Mouse (Mus musculus): ENCODE measurements around the gene Wwox.

Gene Wwox

DNA sequence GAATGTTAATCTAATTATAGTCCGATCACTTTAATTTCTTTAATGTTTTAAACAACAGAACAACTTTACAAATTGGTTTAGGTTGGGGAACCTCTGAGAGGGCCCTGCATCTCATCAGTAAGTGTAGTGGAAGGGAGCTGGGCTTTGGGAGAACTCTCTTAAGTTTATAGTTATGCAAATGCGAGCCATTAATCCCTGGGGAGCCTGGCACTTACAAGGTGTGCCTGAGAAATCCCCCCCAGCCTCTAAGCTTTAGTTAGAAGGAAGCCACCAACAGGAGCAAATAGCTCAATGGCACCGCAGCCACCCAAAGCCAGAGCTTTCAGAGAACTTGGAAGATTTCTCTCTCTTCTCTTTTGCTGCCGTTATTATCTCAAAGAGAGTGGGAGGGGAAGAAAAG lies 759.7 kb downstream of the Wwox start:
- no peak for DNase-seq (ENCODE audit: low read depth in 2 of 2, low spot score in 2 of 2)

DNA sequence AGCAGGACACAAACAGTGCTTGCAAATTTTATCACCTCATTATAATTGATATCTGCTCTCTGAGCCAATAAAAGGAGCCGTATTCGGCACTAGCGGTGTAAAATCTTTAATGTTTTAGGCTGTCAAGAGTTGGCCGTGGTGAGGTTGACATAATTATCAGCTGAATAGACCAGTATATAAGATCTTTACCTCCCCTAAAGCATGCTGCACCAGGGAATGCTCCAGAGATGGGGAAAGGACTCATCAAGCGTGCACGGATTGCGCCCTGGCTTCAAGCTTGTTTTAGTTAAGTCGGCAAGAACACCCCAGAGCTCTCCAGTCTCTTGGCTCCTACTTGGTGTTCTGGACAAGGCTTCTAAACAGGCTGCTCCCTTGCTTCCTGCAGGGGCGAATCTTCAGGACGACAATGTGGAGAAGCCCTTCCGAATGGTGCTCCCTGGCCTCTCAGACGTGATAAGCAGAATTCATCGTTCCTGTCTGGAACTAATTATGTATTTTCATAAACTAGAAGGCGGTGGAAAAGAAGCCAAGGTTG lies 760.2 kb downstream of the Wwox start:
- DNase-seq (ENCODE audit: low read depth in 2 of 2, low spot score in 2 of 2): no peak

DNA sequence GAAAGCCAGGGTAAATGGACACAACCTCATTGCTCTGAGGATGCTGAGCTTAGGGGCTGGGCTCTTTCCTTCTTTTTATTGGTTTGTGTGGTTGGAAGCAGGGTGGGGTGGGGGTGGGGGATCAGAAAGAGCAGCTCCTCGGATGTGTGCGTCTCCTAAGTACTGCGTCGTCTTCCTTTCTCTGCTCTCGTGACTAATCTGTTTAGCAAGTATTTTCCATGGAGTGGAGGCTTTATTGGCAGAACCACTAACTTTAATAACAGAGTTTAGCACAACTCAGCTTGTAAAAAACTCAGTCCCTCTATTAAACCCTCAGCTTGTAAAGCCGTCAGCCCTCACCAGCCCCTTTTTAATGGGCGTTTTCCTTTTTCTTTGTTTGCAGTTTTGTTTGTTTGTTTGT lies 762.3 kb downstream of the Wwox start:
- no peak for DNase-seq (ENCODE audit: low read depth in 2 of 2, low spot score in 2 of 2)

DNA sequence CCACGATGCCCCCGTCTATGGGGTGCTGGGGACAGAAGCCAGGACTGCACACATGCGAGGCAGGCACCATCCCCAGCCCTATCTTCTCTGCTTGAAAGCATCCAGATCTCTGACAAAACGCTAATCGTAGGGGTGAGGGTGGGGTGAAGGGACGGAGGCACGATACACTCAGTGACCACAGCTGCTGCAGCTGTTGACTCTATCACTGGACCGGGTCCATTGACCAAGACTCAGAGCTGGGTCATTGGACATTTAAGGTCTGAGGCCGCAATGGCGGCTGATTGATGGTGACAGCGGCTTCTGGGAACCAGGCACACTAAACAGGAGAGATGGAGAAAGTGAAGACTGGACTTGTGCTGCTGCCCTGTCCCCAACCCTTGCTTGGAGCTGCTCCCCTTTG lies 768.0 kb downstream of the Wwox start:
- no peak for DNase-seq (ENCODE audit: low read depth in 2 of 2, low spot score in 2 of 2)

DNA sequence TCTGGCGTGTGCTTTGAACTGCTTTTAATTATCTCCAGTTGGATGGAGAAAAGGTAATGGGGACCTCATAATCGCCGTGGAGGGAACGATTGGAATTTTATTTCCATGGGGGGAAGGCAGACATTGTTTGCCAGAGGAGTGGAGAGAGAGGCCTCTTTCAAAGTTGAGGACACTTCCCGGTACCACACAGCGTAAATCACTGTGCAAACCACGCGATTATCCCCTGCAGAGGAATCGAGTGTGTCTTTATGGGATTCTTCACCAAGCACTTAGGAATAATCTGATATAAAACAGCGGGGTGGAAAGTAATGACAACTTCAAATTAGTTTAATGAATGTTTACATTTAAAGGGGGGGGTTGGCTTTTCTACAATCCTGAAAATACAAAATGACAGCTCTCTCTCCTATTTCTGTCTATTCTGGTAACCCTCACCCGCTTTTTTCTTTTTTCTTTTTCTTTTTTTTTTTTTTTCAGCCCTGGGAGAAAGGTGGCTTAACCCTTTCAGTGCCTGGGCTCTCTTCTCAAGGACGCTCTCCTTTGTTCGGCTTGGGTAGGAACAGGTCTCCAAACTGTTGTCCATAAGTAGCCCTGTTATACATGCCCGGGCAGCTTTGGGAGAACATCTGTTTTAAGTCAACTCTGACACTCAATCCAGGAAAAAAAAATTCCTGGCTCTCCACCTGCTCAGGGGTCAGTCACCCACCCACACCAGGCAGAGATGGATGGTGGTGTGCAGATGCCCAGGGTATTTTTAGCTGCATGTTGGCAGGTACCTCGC lies 769.1 kb downstream of the Wwox start:
- DNase-seq (ENCODE audit: low read depth in 2 of 2, low spot score in 2 of 2): no peak

DNA sequence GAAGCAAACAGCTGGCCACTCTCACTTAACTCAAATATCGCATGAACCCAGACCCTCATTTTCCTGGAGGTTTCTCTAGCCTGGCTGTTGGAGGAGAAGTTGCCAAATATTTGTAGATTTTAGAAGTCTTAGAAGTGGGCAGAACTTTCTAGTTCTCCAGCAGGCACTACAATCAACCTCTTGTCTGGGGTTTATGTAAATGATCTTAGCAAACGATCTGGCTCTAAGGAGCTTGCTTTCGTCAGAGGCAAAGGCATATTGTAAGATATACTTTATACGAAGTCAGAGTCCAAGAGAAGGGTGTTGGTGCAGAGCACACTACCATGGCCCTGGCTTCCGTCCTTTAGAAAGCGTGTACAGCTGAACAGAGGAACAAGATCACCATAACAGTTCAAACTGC lies 770.6 kb downstream of the Wwox start:
- no peak for DNase-seq (ENCODE audit: low read depth in 2 of 2, low spot score in 2 of 2)

DNA sequence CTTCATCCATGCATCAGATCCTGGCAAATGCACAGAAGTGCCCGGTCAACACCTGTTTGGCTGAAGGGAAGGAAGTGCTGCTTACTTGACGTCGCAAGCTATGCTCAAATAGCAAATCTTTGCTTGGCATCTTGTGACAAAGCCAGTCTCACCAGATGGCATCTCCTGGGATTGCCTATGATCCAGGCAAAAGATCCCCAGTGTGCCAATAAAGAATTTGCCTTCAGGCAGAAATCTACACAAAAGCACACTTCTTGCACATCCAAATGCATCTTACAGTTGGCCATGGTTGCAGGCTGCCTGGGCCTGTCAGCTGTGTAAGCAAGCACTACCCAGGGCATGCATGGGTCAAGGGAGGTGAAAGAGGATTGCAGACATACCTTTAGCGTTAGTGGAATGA lies 773.7 kb downstream of the Wwox start:
- no peak for DNase-seq (ENCODE audit: low read depth in 2 of 2, low spot score in 2 of 2)

DNA sequence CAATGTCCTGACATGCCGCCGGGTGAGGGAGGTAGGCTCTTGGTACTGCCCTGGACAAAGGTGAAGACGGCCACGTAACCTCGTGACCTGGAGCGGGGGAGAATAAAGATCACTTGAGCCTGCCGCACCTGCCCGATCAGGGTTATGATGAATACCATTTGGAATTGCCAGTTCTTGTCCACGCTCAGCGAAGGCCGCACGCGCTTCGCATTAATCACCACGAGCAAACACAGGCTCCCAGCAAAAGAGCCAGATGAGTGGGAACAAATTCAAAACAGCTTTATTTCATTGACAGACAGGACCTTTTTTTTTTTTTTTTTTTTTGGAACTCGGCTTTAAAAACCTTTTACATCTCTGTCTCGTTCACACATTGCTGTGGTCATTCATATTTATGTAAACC lies 775.4 kb downstream of the Wwox start:
- no peak for DNase-seq (ENCODE audit: low read depth in 2 of 2, low spot score in 2 of 2)

DNA sequence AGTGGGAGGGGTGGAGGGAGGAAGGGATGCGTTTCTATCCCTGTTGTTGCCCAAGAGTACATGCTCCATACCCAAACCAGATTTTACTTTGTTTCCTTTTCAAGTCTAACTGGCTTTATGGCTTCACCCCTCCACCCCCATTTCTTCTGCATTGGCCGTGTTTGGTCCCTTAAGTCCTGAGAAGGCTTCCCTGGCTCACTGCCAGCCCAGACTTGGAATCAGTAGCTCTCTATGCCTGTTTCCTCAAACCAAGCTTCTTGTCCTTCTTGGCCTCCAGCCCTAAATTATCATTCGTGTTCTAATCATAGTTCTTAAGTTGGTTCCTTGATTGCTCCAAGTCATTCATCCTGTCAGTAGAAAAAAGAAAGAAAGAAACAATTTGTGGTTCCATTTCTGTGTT lies 777.3 kb downstream of the Wwox start:
- no peak for DNase-seq (ENCODE audit: low read depth in 2 of 2, low spot score in 2 of 2)

DNA sequence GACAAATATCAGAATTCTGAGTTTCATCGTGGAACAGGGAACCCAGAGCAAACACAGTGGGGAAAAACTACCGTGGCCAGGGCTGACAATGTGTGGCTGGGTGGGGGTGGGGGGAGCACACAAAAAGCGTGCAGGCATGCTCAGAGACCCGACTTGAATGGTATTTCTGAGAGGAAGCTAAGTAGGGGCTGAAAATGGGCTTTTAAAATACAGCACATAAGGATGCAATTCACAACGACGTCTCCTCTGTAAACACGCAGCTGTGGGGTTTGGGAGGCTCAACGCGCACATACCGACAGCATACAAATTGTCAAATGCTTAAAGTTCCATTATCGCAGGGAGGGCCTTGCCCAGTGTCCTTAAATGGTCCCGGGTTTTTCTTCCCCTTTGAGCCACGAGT lies 783.1 kb downstream of the Wwox start:
- no peak for DNase-seq (ENCODE audit: low read depth in 2 of 2, low spot score in 2 of 2)

DNA sequence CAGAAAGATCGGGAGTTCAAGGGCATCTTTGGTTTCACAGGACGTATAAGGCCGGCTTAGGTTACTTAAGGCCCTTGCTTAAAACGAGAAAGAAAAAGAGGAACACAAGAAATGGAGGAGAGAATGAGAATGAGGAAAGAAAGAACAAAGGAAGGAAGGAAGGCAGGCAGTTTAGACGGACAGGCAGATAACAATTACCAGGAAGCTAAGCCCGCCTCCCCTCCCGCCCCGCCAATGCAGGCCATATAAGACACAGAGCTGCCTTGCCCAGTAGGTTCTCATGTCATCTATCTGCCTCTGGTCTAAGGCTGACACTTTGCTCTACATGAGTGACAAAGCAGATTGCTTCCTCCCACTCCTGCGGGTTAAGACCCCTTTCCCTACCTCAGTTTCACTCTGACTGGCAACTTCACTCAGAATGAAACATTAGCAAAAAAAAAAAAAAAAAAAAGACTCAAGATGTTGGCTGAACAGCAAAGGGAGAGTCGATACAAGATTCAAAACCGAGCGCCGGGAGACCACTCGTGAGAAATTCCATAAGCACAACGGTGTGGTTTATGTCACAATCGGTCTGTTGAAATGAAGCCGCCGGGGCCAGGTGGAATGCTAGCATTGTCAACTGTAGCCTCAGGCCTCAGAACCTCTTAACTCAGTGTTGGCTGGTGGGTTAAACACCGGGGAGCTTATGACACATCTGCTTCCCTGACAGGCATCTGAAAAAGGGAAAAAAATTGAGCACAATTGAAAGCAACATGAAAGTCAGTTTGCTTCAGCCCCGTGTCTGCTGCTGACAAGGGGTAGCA lies 787.5 kb downstream of the Wwox start:
- no peak for DNase-seq (ENCODE audit: low read depth in 2 of 2, low spot score in 2 of 2)

DNA sequence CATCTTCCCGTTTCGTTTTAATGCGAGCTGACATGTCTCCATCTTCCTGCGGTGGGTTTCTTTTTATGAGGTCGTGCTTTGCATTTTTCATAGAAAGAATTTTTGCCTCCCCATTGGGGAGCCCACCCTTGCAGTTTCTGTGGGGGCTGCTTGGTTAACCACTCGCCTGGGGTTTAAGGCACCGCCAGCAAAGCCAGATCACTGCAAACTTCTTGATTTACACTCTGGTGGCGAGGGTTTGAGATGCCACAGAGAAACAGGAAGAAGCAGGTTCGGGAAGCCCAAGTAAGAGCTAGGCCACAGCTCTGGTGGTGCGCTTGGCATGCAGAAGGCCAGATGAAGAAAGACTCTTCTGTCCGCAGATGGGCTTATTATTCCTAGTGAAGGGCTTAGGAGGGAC lies 789.4 kb downstream of the Wwox start:
- DNase-seq (ENCODE audit: low read depth in 2 of 2, low spot score in 2 of 2): peak; percentile 13 to 28

DNA sequence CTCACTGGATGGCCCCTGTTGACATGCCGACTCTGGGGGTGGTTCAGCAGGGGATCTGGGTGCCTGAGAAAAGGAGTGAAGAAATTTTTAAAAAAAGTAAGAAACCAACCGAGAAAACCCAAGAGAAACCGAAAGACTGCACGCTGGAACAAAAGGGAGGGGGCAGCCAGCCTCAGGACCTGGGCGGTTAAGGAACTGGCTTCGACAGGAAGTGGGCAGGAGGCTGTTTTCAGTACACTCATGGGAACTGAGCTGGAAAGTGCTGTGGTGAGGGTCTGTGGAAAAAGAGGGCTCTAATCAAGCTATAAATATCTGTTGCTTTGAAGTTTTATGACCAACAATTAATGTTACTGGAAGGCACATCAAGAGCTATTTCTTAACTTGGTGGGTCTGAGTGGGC lies 794.6 kb downstream of the Wwox start:
- DNase-seq (ENCODE audit: low read depth in 2 of 2, low spot score in 2 of 2): peak in 1 of 2 experiments; percentile 44

DNA sequence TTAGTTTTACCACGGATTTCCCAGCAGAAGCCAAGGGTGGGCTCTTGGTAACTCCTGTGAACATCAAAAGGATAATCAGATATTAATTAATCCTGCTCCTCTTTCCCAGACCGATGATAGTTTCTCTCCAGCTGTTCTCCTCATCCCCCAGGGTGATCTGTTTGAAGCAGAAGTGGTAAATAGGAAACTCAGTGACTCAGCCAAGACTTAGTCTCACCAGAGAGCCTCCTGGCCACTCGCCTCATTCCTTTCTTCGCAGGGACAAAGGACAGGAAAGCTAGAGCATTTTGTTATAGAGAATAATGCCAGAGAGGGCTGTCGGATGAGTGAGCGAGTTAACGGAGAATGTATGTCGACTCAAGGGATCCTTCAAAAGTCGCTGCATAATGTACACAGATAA lies 798.1 kb downstream of the Wwox start:
- no peak for DNase-seq (ENCODE audit: low read depth in 2 of 2, low spot score in 2 of 2)

DNA sequence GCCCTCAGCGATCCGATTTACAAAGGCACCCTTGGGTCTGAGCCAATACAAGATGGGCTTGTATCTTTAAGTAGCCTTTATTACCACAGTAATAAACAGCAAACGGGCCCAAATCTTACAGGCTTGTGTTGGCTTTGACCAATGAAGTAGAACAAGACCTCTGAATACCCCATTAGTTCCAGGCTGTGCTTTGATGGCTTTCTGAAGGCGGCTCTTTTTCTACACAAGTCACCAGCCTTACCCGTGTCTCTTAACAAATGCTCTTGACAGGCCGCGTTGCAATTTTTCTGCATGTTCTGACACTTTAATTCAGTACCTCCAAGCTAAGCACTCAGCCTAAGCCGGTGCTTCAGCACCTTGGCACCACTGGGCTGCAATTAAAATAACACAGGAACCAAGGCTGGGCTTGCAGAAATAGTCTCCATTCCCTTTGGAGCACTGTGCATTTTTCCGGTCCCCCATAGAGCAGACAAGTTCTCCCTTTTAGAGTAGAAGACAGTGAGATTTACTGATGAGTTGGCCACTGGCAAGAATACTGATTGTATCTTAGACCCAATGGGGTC lies 804.1 kb downstream of the Wwox start:
- DNase-seq (ENCODE audit: low read depth in 2 of 2, low spot score in 2 of 2): no peak

DNA sequence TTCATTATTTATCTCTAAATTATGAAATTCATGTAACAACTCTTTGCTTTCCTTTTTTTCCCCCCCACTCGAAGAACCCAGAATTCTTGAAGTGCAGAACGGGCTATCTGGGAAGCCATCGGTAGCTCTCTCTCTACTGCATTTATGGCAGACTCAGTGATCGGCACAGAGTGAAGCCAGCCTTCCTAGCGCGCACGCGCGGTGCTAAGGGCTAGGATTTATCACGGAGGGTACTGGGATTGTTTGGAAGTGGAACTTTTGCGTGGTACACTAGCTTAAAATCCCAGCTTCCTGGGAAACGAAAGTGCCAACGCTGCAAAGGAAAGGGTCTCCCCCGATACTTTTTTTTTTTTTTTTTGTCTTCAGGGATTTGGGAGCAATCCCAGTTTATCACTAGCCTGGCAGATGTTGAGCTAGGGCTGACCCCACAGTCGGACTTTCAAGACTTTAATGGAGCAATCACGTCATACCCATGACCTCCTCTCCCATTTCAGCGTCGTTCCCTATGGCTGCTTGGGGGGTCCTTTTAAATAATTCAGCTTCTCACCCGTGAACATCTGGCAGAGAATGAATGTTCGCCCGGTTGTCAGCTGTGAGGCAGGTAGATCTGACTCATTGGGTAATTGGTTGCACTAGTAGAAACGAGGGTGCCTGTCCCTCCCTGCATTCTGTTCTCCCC lies 810.4 kb downstream of the Wwox start:
- DNase-seq (ENCODE audit: low read depth in 2 of 2, low spot score in 2 of 2): no peak

DNA sequence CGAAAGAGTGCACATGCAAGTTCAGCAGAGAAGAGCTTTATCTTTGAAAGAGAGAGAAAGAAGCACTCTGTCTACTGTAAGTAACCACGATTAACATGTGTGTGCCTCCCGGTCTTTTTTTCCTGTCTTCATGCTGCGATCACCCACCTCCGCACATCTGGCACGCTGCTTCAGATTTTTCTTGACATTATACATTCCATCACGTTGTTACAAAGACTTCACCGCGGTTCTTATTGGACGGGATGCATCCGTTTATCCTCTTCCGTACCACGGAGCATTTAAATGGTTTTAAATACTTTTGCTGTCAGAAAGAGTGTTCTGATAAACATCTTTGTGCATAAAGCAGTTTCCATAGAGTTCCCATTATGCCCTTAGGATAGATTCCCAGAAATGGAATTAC lies 816.1 kb downstream of the Wwox start:
- no peak for DNase-seq (ENCODE audit: low read depth in 2 of 2, low spot score in 2 of 2)

DNA sequence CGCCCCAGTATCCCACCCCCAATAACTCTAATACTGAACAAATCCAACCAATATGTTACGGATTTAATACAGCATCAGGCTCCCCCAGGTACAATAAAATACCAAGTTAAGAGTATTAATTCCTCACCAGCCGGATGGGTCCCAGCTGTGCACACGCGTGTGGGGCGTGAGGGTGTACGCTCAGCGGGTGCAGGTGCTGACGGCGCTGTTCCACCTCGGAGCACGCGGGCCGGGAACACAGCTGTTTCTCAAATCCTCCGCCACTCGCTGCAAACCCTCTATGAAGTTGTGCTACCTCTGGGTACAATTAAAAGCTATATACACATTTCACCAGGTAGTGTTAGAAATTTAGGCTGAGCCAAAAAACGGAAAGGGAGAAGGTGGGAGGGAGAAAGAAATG lies 818.0 kb downstream of the Wwox start:
- no peak for DNase-seq (ENCODE audit: low read depth in 2 of 2, low spot score in 2 of 2)

DNA sequence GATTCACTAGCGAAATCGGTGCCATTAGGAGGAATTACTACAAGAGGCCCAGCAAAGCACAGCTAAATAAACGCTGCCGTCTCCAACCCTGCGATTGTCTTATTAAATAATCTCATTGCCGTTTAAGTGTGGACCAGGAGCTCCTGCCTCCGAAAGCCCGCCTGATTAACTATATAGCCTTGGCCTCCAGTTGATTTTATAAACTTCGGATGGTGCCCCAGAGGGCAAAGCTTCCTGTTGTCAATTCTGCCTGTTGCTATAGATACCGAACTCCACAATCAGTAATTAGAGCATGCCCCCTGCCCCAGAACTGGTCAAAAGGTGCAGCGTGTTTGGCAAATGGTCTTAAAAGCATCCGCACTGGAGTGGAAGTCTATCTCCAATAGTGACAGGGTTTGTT lies 820.4 kb downstream of the Wwox start:
- DNase-seq (ENCODE audit: low read depth in 2 of 2, low spot score in 2 of 2): no peak

DNA sequence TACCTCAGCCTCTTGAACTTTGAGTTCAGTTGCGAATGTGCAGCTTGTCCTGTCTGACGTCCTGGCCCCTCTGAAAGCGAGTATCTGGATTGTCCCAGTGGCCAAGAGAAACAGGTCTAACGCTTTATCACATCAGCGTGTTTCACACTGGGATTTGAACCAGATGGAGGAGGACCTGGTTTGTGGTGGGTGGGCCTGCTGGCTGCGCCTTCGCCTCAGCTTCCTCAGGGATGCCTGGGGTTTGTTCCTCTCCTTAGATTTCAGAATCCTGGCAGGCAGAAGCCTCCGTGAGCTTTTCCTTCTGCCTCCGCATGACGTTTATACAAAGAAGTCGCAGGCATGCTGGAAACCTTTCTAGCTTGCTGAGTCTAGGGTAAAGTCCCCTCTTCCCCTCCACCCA lies 827.7 kb downstream of the Wwox start:
- DNase-seq (ENCODE audit: low read depth in 2 of 2, low spot score in 2 of 2): no peak

DNA sequence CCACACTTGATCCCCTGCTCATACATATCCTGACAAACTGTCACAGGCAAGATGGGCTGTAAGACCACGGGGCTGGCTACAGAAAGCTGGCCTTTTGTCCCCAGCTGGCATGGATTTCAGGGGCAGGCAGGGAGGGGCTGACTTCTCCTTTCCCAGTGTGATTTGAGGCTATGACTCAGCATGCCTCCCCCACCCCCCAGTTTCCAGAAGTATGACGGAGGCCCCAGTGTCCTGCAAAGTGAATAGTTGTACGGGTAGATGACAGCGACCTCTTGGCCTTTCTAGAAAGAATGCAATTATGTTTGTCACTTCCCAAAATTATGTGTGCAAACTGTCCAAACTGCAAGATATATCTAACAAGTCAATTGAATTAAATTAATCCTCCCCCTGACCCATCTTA lies 830.1 kb downstream of the Wwox start:
- DNase-seq (ENCODE audit: low read depth in 2 of 2, low spot score in 2 of 2): no peak

DNA sequence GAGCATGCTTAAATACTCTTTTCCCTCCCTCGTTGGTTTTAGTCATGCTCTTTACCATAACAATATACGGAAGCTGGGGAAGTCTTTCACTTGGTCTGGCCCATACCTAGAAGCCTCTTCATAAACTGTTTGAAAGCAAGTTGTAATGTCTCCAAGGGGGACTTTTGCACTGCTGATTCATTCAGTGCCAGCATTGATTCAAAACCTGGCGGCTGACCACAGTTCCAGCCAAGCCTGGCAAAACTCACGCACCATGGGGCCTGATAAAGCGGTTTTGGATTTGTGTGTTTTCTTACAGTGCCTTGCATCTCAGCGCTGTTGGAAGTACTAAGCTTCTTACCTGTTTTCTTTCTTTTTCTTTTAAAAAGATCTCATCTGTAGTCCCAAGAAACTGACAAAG lies 834.5 kb downstream of the Wwox start:
- DNase-seq (ENCODE audit: low read depth in 2 of 2, low spot score in 2 of 2): no peak

Data from CD8-positive naive resting alpha-beta T cell, adult 2 months (primary cell).